Mouse (Mus musculus): ENCODE results near the gene Atp9a. TPM values are rescaled to one million over a fixed set of nuclear protein-coding genes. Genes with fewer than 3 reads are reported as not detected.

The Atp9a gene
- polyA plus RNA-seq, 2 experiments = 1.3 to 2.3 TPM

DNA sequence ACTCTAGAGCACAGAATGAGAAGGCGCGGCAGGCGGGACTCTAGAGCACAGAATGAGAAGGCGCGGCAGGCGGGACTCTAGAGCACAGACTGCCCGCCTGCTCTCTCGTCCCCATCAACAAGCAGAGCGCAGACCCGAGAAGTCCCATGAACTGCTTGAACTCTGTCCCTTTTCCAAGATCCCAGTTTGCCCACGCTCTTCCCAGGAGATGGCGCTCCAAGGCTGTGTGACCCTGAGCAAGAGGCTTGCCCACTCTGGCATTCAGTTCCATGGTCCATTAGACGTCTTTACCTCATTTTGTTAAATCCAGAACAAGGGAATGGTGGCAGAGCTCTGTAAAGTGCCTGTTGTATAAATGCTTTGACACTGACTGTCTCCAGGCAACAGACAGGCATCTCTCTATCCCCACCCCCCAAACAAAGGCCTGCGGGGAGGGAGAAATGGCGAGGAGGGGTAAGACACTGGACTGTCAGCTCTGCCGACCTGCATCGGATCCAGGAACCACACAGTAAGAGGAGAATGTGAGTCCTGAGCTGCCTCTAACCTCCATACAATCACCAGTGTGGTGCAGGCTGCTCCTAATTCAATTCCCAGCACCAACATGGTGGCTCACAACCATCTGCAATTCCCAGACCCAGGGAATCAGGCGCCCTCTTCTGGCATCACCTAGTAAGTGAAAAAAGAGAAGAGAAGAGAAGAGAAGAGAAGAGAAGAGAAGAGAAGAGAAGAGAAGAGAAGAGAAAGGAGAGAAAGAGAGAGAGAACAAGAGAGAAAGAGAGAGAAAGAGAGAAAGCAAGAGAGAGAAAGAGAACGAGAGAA, 62.6 kb downstream of the Atp9a start:
- H3K9me3 ChIP-seq (ENCODE audit: control insufficient read depth, low read length) = no peaks in the 10 kb centered on the region
- 51% methylated on average over 19 of the region's 19 CpGs for WGBS (ENCODE audit: insufficient replicate concordance)
- no peak overlapping the region for H3K4me3 ChIP-seq (ENCODE audit: insufficient read depth in 1 of 2, low read depth in 2 of 2, low read length in 2 of 2)
- no peak for ATAC-seq (ENCODE audit: insufficient read depth)
- H3K27me3 ChIP-seq (ENCODE audit: control insufficient read depth, insufficient read depth, low read length) = no peaks in the 10 kb centered on the region
- H3K4me2 ChIP-seq (ENCODE audit: low read depth) = no peak overlapping the region
- H3K9ac ChIP-seq (replicated peaks) = no peak overlapping the region
- TF ChIP-seq EP300 (IDR thresholded peaks at IDR 0.05; ENCODE audit: low read depth) = no peak
- TF ChIP-seq CTCF (IDR thresholded peaks at IDR 0.05; ENCODE audit: low read depth) = no peak
- H3K36me3 ChIP-seq (replicated peaks; ENCODE audit: control insufficient read depth, insufficient read depth, low read depth) = no peaks in the 10 kb centered on the region
- no peak for DNase-seq (ENCODE audit: low read depth in 3 of 3, low spot score in 3 of 3)
- H3K27ac ChIP-seq = no peak overlapping the region
- H3K4me1 ChIP-seq (replicated peaks; ENCODE audit: control insufficient read depth in 2 of 2, insufficient read depth in 2 of 2, low read length in 1 of 2) = no peaks in the 10 kb centered on the region

DNA sequence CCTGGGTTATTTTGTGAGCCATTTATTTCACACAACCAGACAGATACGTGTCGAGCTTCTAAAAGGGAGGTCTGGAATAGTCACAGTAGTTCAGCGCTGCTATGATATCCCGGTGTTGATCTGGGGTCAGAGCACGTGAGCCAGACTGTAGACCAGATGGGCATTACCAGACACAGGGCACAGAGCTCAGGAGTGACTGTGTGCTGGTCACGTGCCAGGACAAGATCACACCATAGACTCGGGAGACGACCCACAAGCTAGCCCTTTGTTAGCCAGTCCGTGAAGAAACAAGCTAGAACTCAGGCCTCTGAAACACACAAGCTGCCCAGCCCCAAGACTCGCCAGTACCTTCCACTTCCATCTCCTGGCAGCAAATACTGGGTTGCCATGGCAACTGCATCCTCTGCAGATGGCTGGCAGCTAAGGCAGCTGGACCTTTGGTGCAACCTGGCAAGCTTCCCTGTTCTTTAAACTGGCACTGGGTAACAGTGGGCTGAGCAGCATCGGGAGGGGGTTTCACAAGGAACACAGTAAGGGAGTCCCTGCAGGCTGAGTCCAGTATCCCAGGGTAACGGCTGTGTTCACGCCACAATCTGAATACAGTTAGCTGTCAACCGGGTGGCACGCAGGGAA, 63.4 kb downstream of the Atp9a start:
- whole genome bisulfite sequencing (ENCODE audit: insufficient replicate concordance) = 68% methylated on average over 15 of the region's 15 CpGs
- Histone ChIP-seq H3K36me3 (replicated peaks; ENCODE audit: control insufficient read depth, insufficient read depth, low read depth) (no peaks in the 10 kb centered on the region), H3K4me1 (replicated peaks; ENCODE audit: control insufficient read depth in 2 of 2, insufficient read depth in 2 of 2, low read length in 1 of 2) (no peaks in the 10 kb centered on the region), H3K27me3 (ENCODE audit: control insufficient read depth, insufficient read depth, low read length) (no peaks in the 10 kb centered on the region), H3K27ac (no peak overlapping the region), H3K4me3 (ENCODE audit: insufficient read depth in 1 of 2, low read depth in 2 of 2, low read length in 2 of 2) (no peak overlapping the region), H3K9me3 (ENCODE audit: control insufficient read depth, low read length) (no peaks in the 10 kb centered on the region), H3K4me2 (ENCODE audit: low read depth) (no peak overlapping the region), H3K9ac (replicated peaks) (no peak overlapping the region)
- TF ChIP-seq EP300 (IDR thresholded peaks at IDR 0.05; ENCODE audit: low read depth) (no peak), CTCF (IDR thresholded peaks at IDR 0.05; ENCODE audit: low read depth) (no peak)
- ATAC-seq (ENCODE audit: insufficient read depth) (no peak), DNase-seq (ENCODE audit: low read depth in 3 of 3, low spot score in 3 of 3) (no peak)

- Histone ChIP-seq H3K27ac (no peak overlapping the region), H3K9me3 (ENCODE audit: control insufficient read depth, low read length) (no peaks in the 10 kb centered on the region), H3K9ac (replicated peaks) (no peak overlapping the region), H3K4me2 (ENCODE audit: low read depth) (no peak overlapping the region), H3K4me1 (replicated peaks; ENCODE audit: control insufficient read depth in 2 of 2, insufficient read depth in 2 of 2, low read length in 1 of 2) (no peaks in the 10 kb centered on the region), H3K36me3 (replicated peaks; ENCODE audit: control insufficient read depth, insufficient read depth, low read depth) (no peaks in the 10 kb centered on the region), H3K4me3 (ENCODE audit: insufficient read depth in 1 of 2, low read depth in 2 of 2, low read length in 2 of 2) (no peak overlapping the region), H3K27me3 (ENCODE audit: control insufficient read depth, insufficient read depth, low read length) (no peaks in the 10 kb centered on the region)
- ATAC-seq (ENCODE audit: insufficient read depth) (no peak), DNase-seq (ENCODE audit: low read depth in 3 of 3, low spot score in 3 of 3) (no peak)
- TF ChIP-seq CTCF (IDR thresholded peaks at IDR 0.05; ENCODE audit: low read depth) (no peak), EP300 (IDR thresholded peaks at IDR 0.05; ENCODE audit: low read depth) (no peak)
- WGBS (ENCODE audit: insufficient replicate concordance) = 66% methylated on average over 9 of the region's 9 CpGs
These were observed 64.6 kb downstream of the Atp9a start for GRCm38 (mm10) chr2:168677650-168678049.

- TF ChIP-seq EP300 (IDR thresholded peaks at IDR 0.05; ENCODE audit: low read depth) (no peak), CTCF (IDR thresholded peaks at IDR 0.05; ENCODE audit: low read depth) (no peak)
- H3K4me1 ChIP-seq (replicated peaks; ENCODE audit: control insufficient read depth in 2 of 2, insufficient read depth in 2 of 2, low read length in 1 of 2) = no peaks in the 10 kb centered on the region
- H3K9me3 ChIP-seq (ENCODE audit: control insufficient read depth, low read length) = no peaks in the 10 kb centered on the region
- ATAC-seq (ENCODE audit: insufficient read depth) (no peak), DNase-seq (ENCODE audit: low read depth in 3 of 3, low spot score in 3 of 3) (no peak)
- H3K4me2 ChIP-seq (ENCODE audit: low read depth) = no peak overlapping the region
- no peak overlapping the region for H3K9ac ChIP-seq (replicated peaks)
- H3K27me3 ChIP-seq (ENCODE audit: control insufficient read depth, insufficient read depth, low read length) = no peaks in the 10 kb centered on the region
- 73% methylated on average over 9 of the region's 9 CpGs for WGBS (ENCODE audit: insufficient replicate concordance)
- H3K36me3 ChIP-seq (replicated peaks; ENCODE audit: control insufficient read depth, insufficient read depth, low read depth) = no peaks in the 10 kb centered on the region
- H3K4me3 ChIP-seq (ENCODE audit: insufficient read depth in 1 of 2, low read depth in 2 of 2, low read length in 2 of 2) = no peak overlapping the region
- no peak overlapping the region for H3K27ac ChIP-seq
These were observed 70.5 kb downstream of the Atp9a start for GRCm38 (mm10) chr2:168671724-168672123.

GRCm38 (mm10) chr2:168670241-168670640, 72.0 kb downstream of the Atp9a start:
- no peak for TF ChIP-seq EP300 (IDR thresholded peaks at IDR 0.05; ENCODE audit: low read depth)
- TF ChIP-seq CTCF (IDR thresholded peaks at IDR 0.05; ENCODE audit: low read depth) = no peak
- Histone ChIP-seq H3K4me1 (replicated peaks; ENCODE audit: control insufficient read depth in 2 of 2, insufficient read depth in 2 of 2, low read length in 1 of 2) (no peaks in the 10 kb centered on the region; a peak in 2 of 4 replicates), H3K4me3 (ENCODE audit: insufficient read depth in 1 of 2, low read depth in 2 of 2, low read length in 2 of 2) (no peak overlapping the region), H3K4me2 (ENCODE audit: low read depth) (no peak overlapping the region), H3K27me3 (ENCODE audit: control insufficient read depth, insufficient read depth, low read length) (no peaks in the 10 kb centered on the region), H3K36me3 (replicated peaks; ENCODE audit: control insufficient read depth, insufficient read depth, low read depth) (no peaks in the 10 kb centered on the region), H3K9ac (replicated peaks) (no peak overlapping the region), H3K9me3 (ENCODE audit: control insufficient read depth, low read length) (no peaks in the 10 kb centered on the region), H3K27ac (no peak overlapping the region)
- ATAC-seq (ENCODE audit: insufficient read depth) (no peak), DNase-seq (ENCODE audit: low read depth in 3 of 3, low spot score in 3 of 3) (no peak)
- 74% methylated on average over 14 of the region's 14 CpGs for WGBS (ENCODE audit: insufficient replicate concordance)

Measured in liver, embryonic 14.5 days (tissue).